Mouse (Mus musculus): ENCODE results near the gene Hira. TPM values are rescaled to one million over a fixed set of nuclear protein-coding genes. Genes with fewer than 3 reads are reported as not detected.
"Not testable (repeated sequence)": the region's sequence is repeated elsewhere in the genome, so short reads cannot be mapped to it uniquely, and the experiment has no call there.

The Hira gene
- total and polyA plus RNA-seq, 3 experiments: 19.0 to 23.1 (median 20.9) TPM

DNA sequence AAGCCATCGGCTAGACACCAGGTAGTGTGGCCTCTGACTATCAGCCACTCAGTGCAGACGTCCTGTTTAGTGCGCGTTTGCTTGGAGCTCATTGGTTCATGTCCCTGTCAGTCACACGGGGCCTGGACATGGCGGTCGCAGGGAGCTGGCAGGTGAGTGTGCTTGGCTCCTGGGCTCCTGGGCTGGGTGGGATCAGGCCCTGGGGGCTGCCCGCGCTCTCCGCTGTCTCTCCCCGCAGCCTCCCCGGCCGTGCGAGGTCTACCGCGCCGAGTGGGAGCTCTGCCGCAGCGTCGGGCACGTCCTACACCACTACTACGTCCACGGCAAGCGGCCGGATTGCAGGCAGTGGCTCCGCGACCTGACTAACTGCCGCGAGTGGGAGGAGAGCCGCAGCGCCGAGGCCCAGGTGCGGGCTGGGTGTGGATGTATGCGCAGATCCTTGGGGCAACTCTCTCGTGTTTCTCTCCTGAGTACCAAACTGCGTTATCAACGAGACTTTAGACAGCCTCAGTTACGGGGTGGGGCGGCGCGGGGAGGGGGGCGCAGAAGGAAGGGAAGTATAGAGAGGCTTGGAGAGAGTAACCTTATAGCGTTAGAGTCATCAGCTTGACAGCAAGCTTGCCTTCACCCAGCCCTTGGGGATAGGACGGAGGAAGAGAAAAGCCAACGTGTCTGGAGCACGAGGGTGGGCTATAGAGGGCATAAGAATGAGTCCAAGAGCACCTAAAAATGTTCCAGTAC lies 40.2 kb upstream of the Hira start, which contains the start of the genes 2510002D24Rik and Gm28539:
2510002D24Rik (plus strand) TSS at position 111 of the 741 bp plus-strand sequence.
Gm28539 (plus strand) TSS at position 117 of the 741 bp plus-strand sequence.
- peak; percentile 91 to 95 for DNase-seq

DNA sequence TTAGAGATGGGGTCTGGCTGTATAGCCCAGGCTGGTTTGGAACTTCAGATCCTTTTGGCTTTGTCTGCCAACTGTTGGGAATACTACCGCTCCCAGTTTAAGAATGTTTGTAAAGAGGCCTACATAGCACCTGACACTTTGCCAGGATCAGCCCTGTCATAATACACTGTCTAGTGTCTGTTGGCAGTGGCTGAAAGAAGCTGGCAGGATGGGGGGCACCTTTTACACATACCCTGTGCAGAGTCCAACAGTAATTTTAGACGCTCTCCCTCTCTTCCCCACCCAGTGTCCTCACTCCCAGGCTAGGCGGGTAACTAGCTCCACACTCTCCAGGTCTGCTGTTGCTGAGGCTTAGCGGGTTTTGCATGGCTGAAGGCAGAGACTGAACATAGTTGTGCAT lies 38.5 kb upstream of the Hira start:
- Histone ChIP-seq H3K4me3 (no peak overlapping the region), H3K79me2 (replicated peaks; ENCODE audit: control insufficient read depth, insufficient read depth, low read length) (no peaks in the 10 kb centered on the region), H3K27ac (no peak overlapping the region), H3K9ac (ENCODE audit: low read depth, low read length) (no peak overlapping the region), H3K4me1 (ENCODE audit: control insufficient read depth, insufficient read depth, low read length) (peaks cover 3% of the 10 kb centered on the region), H3K27me3 (ENCODE audit: control insufficient read depth, insufficient read depth, low read length) (no peaks in the 10 kb centered on the region), H3K36me3 (ENCODE audit: control insufficient read depth, insufficient read depth, low read length) (no peaks in the 10 kb centered on the region)
- intact Hi-C loops (cut with DNase I): no loop called here
- no peak for TF ChIP-seq CTCF (IDR thresholded peaks at IDR 0.05)
- no peak for TF ChIP-seq EP300 (IDR thresholded peaks at IDR 0.05; ENCODE audit: insufficient read depth, low read depth, low read length)
- TF ChIP-seq POLR2A (IDR thresholded peaks at IDR 0.05; ENCODE audit: insufficient read depth, low read depth, low read length): no peak
- DNase-seq: peak in 1 of 2 experiments; percentile 36
- 66% methylated on average over 4 of the region's 4 CpGs for WGBS

More for the DNA sequence above, 40.2 kb upstream of the Hira start, which contains the start of the genes 2510002D24Rik and Gm28539:
- peak within 1 kb of the TSS; percentile 78 for H3K27ac ChIP-seq
- intact Hi-C loops (cut with DNase I): no loop called here
- 1% methylated on average over 46 of the region's 46 CpGs for WGBS
- H3K27me3 ChIP-seq (ENCODE audit: control insufficient read depth, insufficient read depth, low read length): no peaks in the 10 kb centered on the region
- peak within 1 kb of the TSS; percentile 96 for H3K4me3 ChIP-seq
- H3K36me3 ChIP-seq (ENCODE audit: control insufficient read depth, insufficient read depth, low read length): no peaks in the 10 kb centered on the region
- no peaks in the 10 kb centered on the region for H3K79me2 ChIP-seq (replicated peaks; ENCODE audit: control insufficient read depth, insufficient read depth, low read length)
- TF ChIP-seq CTCF (IDR thresholded peaks at IDR 0.05): no peak
- TF ChIP-seq EP300 (IDR thresholded peaks at IDR 0.05; ENCODE audit: insufficient read depth, low read depth, low read length): 0 out of 2 replicates have a peak, but pooled peaks have one; percentile 41
- TF ChIP-seq POLR2A (IDR thresholded peaks at IDR 0.05; ENCODE audit: insufficient read depth, low read depth, low read length): peak; percentile 92
- H3K9ac ChIP-seq (ENCODE audit: low read depth, low read length): peak within 1 kb of the TSS; percentile 87
- peaks cover 3% of the 10 kb centered on the region for H3K4me1 ChIP-seq (ENCODE audit: control insufficient read depth, insufficient read depth, low read length)

- no peaks in the 10 kb centered on the region for H3K27me3 ChIP-seq (ENCODE audit: control insufficient read depth, insufficient read depth, low read length)
- H3K4me1 ChIP-seq (ENCODE audit: control insufficient read depth, insufficient read depth, low read length): no peaks in the 10 kb centered on the region
- no peak for TF ChIP-seq EP300 (IDR thresholded peaks at IDR 0.05; ENCODE audit: insufficient read depth, low read depth, low read length)
- no peak for TF ChIP-seq POLR2A (IDR thresholded peaks at IDR 0.05; ENCODE audit: insufficient read depth, low read depth, low read length)
- no peak for TF ChIP-seq CTCF (IDR thresholded peaks at IDR 0.05)
- no peak for DNase-seq
- no peaks in the 10 kb centered on the region for H3K79me2 ChIP-seq (replicated peaks; ENCODE audit: control insufficient read depth, insufficient read depth, low read length)
- H3K36me3 ChIP-seq (ENCODE audit: control insufficient read depth, insufficient read depth, low read length): no peaks in the 10 kb centered on the region
- H3K27ac ChIP-seq: no peak overlapping the region
- WGBS: 87% methylated on average over 15 of the region's 15 CpGs
- H3K9ac ChIP-seq (ENCODE audit: low read depth, low read length): no peak overlapping the region
- H3K4me3 ChIP-seq: no peak overlapping the region
- intact Hi-C loops (cut with DNase I): no loop called here
Measured at GRCm38 (mm10) chr16:18846301-18846820, 30.5 kb upstream of the Hira start.

DNA sequence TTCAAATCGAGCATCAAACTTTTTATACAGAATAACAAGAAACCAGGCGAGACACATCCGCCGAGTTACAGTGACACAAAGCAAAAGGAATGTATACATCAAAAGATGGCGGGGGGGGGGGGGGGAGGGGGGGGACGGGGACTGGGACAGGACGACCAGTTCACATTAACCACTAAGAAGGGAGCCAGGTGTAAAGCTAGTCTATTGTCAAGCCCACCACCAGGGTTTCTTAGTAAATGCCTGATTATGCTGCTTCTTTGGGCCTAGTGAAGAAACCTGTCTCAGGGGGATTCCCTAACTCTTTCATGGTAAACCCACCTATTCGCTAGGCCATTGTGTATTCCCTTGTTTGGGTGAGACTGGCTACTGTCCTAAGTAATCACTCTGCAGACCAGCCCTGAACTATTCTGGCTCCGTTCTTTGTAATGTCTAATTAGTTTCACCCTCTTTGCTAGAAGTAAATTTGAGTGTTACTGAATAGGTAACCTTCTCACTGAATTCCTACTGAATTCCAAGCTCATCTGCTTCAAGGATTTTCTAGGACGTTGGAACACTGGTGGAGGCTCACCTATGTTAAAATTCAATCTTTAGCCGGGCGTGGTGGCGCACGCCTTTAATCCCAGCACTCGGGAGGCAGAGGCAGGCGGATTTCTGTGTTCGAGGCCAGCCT lies 27.2 kb upstream of the Hira start:
- H3K27me3 ChIP-seq (ENCODE audit: control insufficient read depth, insufficient read depth, low read length); H3K4me3 ChIP-seq; DNase-seq; H3K79me2 ChIP-seq (replicated peaks; ENCODE audit: control insufficient read depth, insufficient read depth, low read length); H3K9ac ChIP-seq (ENCODE audit: low read depth, low read length); intact Hi-C loops (cut with DNase I); H3K36me3 ChIP-seq (ENCODE audit: control insufficient read depth, insufficient read depth, low read length); H3K4me1 ChIP-seq (ENCODE audit: control insufficient read depth, insufficient read depth, low read length); H3K27ac ChIP-seq: not testable (repeated sequence)
- 86% methylated on average over 17 of the region's 17 CpGs for WGBS

GRCm38 (mm10) chr16:18858551-18858950 lies 18.3 kb upstream of the Hira start:
- no peak for DNase-seq
- H3K27me3 ChIP-seq (ENCODE audit: control insufficient read depth, insufficient read depth, low read length): no peaks in the 10 kb centered on the region
- H3K9ac ChIP-seq (ENCODE audit: low read depth, low read length): no peak overlapping the region
- H3K79me2 ChIP-seq (replicated peaks; ENCODE audit: control insufficient read depth, insufficient read depth, low read length): no peaks in the 10 kb centered on the region
- no peak overlapping the region for H3K27ac ChIP-seq
- intact Hi-C loops (cut with DNase I): loop anchor here (2.0 to 5.0 kb wide), 3 partner anchors 162 to 511 kb away; partner anchors contain the start of genes Arvcf, Gm49601, Sept5 and Tango2
- no peak overlapping the region for H3K4me3 ChIP-seq
- TF ChIP-seq EP300 (IDR thresholded peaks at IDR 0.05; ENCODE audit: insufficient read depth, low read depth, low read length) (no peak), POLR2A (IDR thresholded peaks at IDR 0.05; ENCODE audit: insufficient read depth, low read depth, low read length) (no peak), CTCF (IDR thresholded peaks at IDR 0.05) (peak; percentile 84)
- peaks cover 2% of the 10 kb centered on the region; the same call in 1 of the 2 replicates for H3K4me1 ChIP-seq (ENCODE audit: control insufficient read depth, insufficient read depth, low read length)
- H3K36me3 ChIP-seq (ENCODE audit: control insufficient read depth, insufficient read depth, low read length): no peaks in the 10 kb centered on the region
